Mouse (Mus musculus) embryonic facial prominence, embryonic 13.5 days (tissue): ENCODE results near the gene Ace3. TPM values are rescaled to one million over a fixed set of nuclear protein-coding genes. Genes with fewer than 3 reads are reported as not detected.

Source experiments
- ATAC-seq: fragments of 200-750 bp; cut with Nextera tagmentation; 2 replicates; pipeline ENCODE4 v1.8.0; 2017; ENCODE audit warnings: low read depth; ENCODE audit not compliant: insufficient number of reproducible peaks, insufficient read depth, low FRiP score, low TSS enrichment
- H3K27ac ChIP-seq: fragments of 300-500 bp; sonication (generic); 2 replicates; pipeline ENCODE4 v1.5.1; 2015; ENCODE audit warnings: moderate library complexity, mild to moderate bottlenecking, inconsistent platforms
- H3K27me3 ChIP-seq: fragments of 300-500 bp; sonication (generic); 2 replicates; pipeline ENCODE4 v1.6.1; 2015; ENCODE audit warnings: mild to moderate bottlenecking, inconsistent platforms
- H3K36me3 ChIP-seq: fragments of 300-500 bp; sonication (generic); 2 replicates; pipeline ENCODE4 v1.6.1; 2015; ENCODE audit warnings: mild to moderate bottlenecking, inconsistent platforms
- H3K4me1 ChIP-seq: fragments of 300-500 bp; sonication (generic); 2 replicates; pipeline ENCODE4 v1.6.1; 2015; ENCODE audit warnings: inconsistent platforms
- H3K4me2 ChIP-seq: fragments of 300-500 bp; sonication (generic); 2 replicates; pipeline ENCODE4 v1.6.1; 2015; ENCODE audit warnings: moderate library complexity, mild to moderate bottlenecking, inconsistent platforms
- H3K4me3 ChIP-seq: fragments of 300-500 bp; sonication (generic); 2 replicates; pipeline ENCODE4 v1.5.1; 2015; ENCODE audit warnings: mild to moderate bottlenecking, inconsistent platforms
- H3K9ac ChIP-seq: fragments of 300-500 bp; sonication (generic); 2 replicates; pipeline ENCODE4 v1.6.1; 2015; ENCODE audit warnings: mild to moderate bottlenecking, inconsistent platforms
- H3K9me3 ChIP-seq: fragments of 300-500 bp; sonication (generic); 2 replicates; pipeline ENCODE4 v1.6.1; 2016; ENCODE audit warnings: inconsistent platforms
- WGBS: fragments of 180-500 bp; shearing (Covaris S2); methylation state at CpG from one replicate; pipeline ENCODE4 v1.1.7; 2015; ENCODE audit warnings: mixed read lengths; 5-methylcytosine and 5-hydroxymethylcytosine counted together
- polyA plus RNA-seq: library from polyadenylated mRNA; unstranded; fragments of >200 nt; fragmentation: Nextera tagmentation; extraction: Ambion mirVana; gene quantifications from 2 replicates; pipeline ENCODE4 v1.2.1, GENCODE M21; 2015

Gene Ace3
- polyA plus RNA-seq, 1 experiment from 2014 or later, result not detected

- Histone ChIP-seq H3K4me3 (no peak overlapping the region), H3K4me1 (no peaks in the 10 kb centered on the region), H3K27me3 (no peaks in the 10 kb centered on the region), H3K9me3 (no peaks in the 10 kb centered on the region), H3K4me2 (no peak overlapping the region), H3K36me3 (peaks cover 41% of the 10 kb centered on the region), H3K9ac (no peak overlapping the region), H3K27ac (no peak overlapping the region)
- ATAC-seq, result no peak
- 93% methylated on average over 3 of the region's 3 CpGs for WGBS
Observed at GRCm38 (mm10) chr11:106045780-106046179, 51.3 kb downstream of the Ace3 start.

GRCm38 (mm10) chr11:106046584-106046983, 52.1 kb downstream of the Ace3 start:
- H3K4me3 ChIP-seq, result no peak overlapping the region
- H3K9ac ChIP-seq, result no peak overlapping the region
- peaks cover 49% of the 10 kb centered on the region for H3K36me3 ChIP-seq
- no peak for ATAC-seq
- WGBS, result 89% methylated on average over 9 of the region's 9 CpGs
- H3K27me3 ChIP-seq, result no peaks in the 10 kb centered on the region
- H3K27ac ChIP-seq, result no peak overlapping the region
- no peaks in the 10 kb centered on the region for H3K9me3 ChIP-seq
- no peak overlapping the region for H3K4me2 ChIP-seq
- no peaks in the 10 kb centered on the region for H3K4me1 ChIP-seq

- no peak overlapping the region for H3K4me3 ChIP-seq
- H3K27me3 ChIP-seq, result no peaks in the 10 kb centered on the region
- ATAC-seq, result no peak
- H3K27ac ChIP-seq, result no peak overlapping the region
- 93% methylated on average over 2 of the region's 2 CpGs for WGBS
- H3K4me1 ChIP-seq, result no peaks in the 10 kb centered on the region
- no peak overlapping the region for H3K9ac ChIP-seq
- no peak overlapping the region for H3K4me2 ChIP-seq
- no peaks in the 10 kb centered on the region for H3K9me3 ChIP-seq
- peaks cover 97% of the 10 kb centered on the region for H3K36me3 ChIP-seq
Observed at GRCm38 (mm10) chr11:106053921-106054320, 59.4 kb downstream of the Ace3 start.

- Histone ChIP-seq H3K27ac (no peak overlapping the region), H3K36me3 (peaks cover 97% of the 10 kb centered on the region), H3K4me1 (no peaks in the 10 kb centered on the region), H3K9ac (no peak overlapping the region), H3K9me3 (no peaks in the 10 kb centered on the region), H3K4me2 (no peak overlapping the region), H3K4me3 (no peak overlapping the region), H3K27me3 (no peaks in the 10 kb centered on the region)
- 95% methylated on average over 8 of the region's 8 CpGs for WGBS
- ATAC-seq, result no peak
Observed at GRCm38 (mm10) chr11:106054600-106054999, 60.1 kb downstream of the Ace3 start.

Other genes with a start within 250 kb of the Ace3 start
- gene Cyb561, start 41.3 kb upstream of the Ace3 start, polyA plus RNA-seq, result 15.5 and 16.1 TPM in 2 replicates
- gene Ace, start 26.7 kb upstream of the Ace3 start, polyA plus RNA-seq, result 0.65 and 0.94 TPM in 2 replicates
- 0.31 and 0.70 TPM in 2 replicates for gene Kcnh6, start 13.4 kb downstream of the Ace3 start, polyA plus RNA-seq
- 71.3 and 74.6 TPM in 2 replicates for gene Dcaf7, start 42.2 kb downstream of the Ace3 start, polyA plus RNA-seq
- 10.2 and 10.8 TPM in 2 replicates for gene Taco1, start 71.4 kb downstream of the Ace3 start, polyA plus RNA-seq
- 25.1 and 25.6 TPM in 2 replicates for gene Map3k3, start 89.9 kb downstream of the Ace3 start, polyA plus RNA-seq
- gene Gm10840, start 166.2 kb downstream of the Ace3 start, polyA plus RNA-seq, result not detected in 2 replicates
- 367 and 452 TPM in 2 replicates for gene Limd2, start 166.2 kb downstream of the Ace3 start, polyA plus RNA-seq
- gene Strada, start 207.5 kb downstream of the Ace3 start, polyA plus RNA-seq, result 34.8 and 35.8 TPM in 2 replicates
- 81.4 and 93.3 TPM in 2 replicates for gene Ccdc47, start 221.7 kb downstream of the Ace3 start, polyA plus RNA-seq
- gene Ddx42, start 222.3 kb downstream of the Ace3 start, polyA plus RNA-seq, result 81.2 and 90.4 TPM in 2 replicates